Mouse (Mus musculus) cerebellum, postnatal 10 days (tissue): ENCODE results near the gene Btbd9.

Source experiments
- DNase-seq, 2 experiments: peaks; one replicate each; pipeline ENCODE4 v3.0.0; 2021; ENCODE audit warnings: mixed read lengths in 2 of 2

Gene Btbd9

DNA sequence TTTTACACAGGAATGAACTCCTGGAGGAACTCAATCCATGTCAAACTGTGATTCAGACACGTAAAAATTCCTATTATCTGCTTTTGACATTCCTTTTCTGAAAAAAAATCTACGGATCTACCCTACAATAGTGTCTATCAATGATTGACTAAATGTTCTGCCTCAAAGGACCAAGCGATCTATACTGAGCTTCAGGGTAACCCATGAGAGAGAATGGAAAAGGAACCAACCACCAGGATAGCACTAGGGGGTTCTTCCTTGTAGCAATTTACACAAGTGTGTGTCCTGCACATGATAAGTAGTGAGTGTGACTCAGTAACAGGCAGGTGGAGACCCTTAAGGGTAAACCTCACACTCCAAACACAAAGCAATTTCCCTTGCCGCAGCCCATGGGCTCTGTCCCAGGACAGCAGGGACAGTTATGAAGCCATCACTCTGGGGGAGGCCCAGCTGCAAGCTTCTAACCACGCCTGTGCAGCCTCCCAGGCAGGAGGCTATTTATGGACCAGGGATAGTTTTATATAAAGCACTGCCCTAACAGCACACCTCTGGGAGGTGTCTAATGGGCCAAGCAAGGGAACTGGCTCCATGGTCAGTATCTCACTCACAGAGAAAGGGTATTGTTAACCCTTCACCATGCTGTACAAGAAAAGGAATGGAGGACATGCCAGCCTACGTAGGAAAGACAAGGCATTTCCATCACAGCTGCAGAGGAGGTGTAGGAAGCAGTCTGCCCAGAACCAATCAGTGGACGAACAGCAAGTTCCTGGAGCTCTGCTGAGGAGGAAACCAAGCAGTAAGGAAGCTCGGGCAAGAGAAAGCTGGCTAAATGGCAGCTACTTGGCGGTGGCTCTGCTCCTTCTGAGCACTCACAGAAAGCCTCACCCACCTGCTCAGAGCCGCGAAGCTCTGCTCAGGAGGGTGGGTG lies 306.9 kb downstream of the Btbd9 start:
- no peak for DNase-seq

DNA sequence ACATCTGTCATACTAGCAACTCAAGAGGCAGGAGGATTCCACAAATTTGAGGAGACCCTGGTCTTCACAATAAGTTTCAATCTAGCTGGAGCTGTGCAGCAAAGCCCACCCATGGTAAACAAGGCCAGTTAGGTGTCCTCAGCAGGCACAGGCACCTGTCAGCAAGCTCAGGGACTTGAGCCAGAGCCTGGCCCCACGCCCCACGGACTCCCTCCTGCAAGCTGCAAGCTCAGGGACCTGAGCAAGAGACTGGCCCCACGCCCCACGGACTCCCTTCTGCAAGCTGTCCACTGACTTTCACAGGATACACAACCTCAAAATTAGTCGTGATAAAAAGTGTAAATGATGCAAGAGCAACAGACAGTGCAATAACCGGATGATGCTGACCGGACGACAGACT lies 307.8 kb downstream of the Btbd9 start:
- peak in 1 of 2 experiments; percentile 36 for DNase-seq

GRCm38 (mm10) chr17:30267432-30267973 lies 308.8 kb downstream of the Btbd9 start:
- no peak for DNase-seq

DNA sequence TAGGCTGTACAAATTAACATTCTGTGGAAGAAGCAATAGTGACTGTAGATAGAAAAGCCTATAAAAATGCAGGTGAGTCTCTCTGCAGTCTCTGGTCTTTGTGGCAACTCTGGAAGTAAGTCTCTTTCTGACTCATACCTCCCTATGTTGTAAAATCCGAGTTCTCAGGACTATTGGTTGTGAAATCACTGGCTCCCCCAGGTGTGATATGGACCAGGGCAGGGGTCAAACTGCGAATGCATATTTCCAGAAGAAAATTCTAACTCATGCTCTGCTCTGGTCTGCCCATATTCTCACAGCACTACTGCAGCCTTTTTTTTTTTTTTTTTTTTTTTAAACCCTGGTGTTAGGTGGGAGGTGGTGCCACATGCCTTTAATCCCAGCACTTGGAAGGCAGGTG lies 312.8 kb downstream of the Btbd9 start:
- no peak for DNase-seq

GRCm38 (mm10) chr17:30262943-30263342 lies 313.3 kb downstream of the Btbd9 start:
- DNase-seq = no peak

DNA sequence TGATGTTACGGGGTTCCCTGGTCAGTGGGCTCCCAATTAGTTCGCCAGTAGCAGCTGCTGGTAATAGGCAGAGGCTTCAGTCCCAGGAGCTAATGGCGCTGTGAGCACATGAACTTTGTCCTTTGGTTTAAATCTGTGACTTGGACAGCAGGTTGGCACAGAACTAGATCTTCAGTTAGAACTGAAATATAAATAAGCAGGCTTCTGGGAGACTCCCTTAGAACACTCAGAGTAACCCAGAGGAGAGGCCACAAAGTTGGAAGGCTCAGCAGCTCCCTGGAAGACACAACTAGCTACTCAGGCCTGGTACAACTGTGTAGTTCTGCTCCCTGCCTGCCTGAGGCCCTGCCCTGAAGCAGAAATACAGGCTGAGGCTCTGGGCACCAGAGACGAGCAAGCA lies 313.8 kb downstream of the Btbd9 start:
- DNase-seq = no peak

- no peak for DNase-seq
Measured at GRCm38 (mm10) chr17:30261983-30262340, 314.3 kb downstream of the Btbd9 start.

GRCm38 (mm10) chr17:30261307-30261982 lies 314.8 kb downstream of the Btbd9 start:
- no peak for DNase-seq

DNA sequence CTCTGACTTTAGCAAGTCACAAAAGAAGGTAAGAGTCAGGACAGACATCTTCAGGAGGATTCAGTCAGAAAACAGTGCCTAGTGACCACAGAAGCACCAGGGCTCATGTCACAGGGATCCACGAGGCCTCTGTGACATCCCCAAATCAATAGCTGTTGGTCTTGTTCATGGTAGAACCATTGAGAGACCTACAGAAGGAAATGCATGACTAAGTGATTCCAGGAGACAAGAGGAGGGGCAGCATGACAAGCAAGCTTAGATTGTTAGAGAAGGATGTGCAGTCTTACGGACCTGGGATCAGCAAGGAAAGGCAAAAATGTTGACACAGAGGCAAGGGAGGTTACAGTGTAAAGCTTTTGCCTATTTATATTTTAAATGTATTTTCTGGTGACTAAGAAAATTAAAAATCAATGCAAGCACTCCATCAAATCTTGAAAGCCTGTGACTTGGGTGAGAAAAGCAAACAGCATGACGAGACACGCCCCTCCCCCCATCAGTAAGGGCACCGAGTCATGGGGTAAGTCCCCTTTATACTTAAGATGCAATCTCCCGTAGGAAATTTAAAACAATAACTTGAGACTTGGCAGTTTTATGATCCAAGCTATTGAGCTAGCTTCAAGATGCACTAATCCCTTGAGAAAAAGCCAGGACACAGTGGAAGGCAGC lies 315.5 kb downstream of the Btbd9 start:
- no peak for DNase-seq

DNA sequence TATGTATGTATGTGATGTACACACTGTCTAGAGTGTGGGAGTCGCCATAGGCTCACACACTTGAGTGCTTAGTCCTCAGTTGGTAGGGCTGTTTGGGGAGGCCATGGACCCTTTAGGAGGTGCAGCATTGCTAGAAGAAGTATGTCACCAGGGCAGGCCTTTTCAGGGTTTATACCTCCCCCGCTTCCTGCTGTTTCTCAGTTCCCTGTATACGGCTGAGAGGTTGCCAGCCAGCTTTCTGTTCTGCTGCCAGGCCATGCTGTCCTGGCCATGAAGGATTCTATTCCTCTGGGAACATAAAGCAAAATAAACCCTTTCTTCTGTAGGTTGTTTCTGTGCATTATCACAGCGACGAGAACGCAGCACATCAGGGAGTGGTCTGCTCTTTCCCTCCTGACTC lies 316.4 kb downstream of the Btbd9 start:
- peak in 1 of 2 experiments; percentile 34 for DNase-seq

DNA sequence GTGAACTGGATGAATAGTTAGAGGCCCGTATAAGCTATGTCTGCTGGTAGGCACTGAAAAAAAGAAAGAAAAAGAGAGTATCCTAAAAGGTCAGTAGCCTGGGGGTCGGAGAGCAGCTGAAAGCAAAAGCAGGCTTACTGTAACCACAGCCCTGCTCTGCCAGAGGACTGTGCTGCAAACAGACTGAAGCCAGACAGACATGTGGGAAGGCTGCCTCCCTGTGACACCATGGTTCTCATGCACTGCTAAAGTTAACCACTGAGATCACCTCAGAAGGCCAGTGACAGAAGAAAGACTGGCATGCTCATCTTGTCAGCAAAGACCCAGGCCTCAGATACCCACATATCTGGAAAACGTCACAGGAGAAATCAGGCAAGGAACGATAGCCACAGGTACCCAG lies 317.8 kb downstream of the Btbd9 start:
- DNase-seq = no peak

DNA sequence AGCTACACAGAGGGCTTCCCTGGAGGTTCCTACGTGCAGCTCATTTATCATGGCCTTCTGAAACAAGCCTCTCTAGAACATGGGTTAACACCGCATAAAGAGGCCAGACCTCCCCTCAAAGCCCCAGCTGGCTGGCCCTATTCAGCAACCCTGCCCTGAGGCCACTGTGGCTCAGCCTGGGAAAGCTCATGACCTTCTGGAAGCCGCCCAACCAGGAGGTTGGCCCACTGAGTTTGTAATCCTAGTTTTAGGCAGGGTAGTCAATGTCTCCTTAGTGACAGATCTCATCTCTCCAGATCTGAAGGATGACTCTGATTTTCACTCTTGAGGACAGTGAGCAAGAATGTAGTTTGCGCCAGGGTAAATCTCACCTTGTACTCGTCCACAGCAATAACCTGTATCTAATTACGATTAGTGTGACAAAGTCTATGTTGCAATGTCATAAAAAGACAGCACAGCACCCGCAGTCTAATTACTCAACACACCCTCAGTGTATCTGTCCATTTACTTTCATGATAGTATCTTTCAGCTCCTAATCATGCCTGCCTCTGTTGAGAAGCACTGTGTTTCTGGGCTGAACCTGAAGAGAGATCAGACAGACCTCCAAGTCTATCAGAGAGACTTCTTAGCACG lies 320.2 kb downstream of the Btbd9 start:
- DNase-seq = peak in 1 of 2 experiments; percentile 41

DNA sequence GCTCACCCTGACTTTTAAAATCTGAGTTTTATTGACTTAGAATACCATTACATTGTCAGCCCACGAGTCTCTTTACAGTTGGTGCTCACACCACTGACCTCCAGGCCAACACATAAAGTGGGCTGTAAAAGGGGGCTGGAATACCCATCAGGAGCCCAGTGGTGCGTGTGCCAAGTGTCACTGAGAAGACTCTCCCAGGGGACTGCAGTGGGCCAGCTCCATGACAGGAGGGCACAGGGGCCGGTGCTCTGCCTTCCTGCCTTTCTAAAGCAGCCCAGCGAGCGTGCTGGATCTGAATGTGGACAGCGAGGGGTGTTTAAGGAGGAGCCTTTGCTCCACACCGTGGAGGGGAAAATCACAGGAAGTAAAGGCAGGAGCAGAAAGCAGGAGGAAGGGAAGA lies 322.4 kb downstream of the Btbd9 start:
- no peak for DNase-seq

GRCm38 (mm10) chr17:30253028-30253427 lies 323.3 kb downstream of the Btbd9 start:
- no peak for DNase-seq

- DNase-seq = no peak
Measured at GRCm38 (mm10) chr17:30245308-30245706, 331.0 kb downstream of the Btbd9 start.

GRCm38 (mm10) chr17:30244651-30245307 lies 331.5 kb downstream of the Btbd9 start:
- peak in 1 of 2 experiments; percentile 44 for DNase-seq

- DNase-seq = no peak
Measured at GRCm38 (mm10) chr17:30243540-30243939, 332.7 kb downstream of the Btbd9 start.

DNA sequence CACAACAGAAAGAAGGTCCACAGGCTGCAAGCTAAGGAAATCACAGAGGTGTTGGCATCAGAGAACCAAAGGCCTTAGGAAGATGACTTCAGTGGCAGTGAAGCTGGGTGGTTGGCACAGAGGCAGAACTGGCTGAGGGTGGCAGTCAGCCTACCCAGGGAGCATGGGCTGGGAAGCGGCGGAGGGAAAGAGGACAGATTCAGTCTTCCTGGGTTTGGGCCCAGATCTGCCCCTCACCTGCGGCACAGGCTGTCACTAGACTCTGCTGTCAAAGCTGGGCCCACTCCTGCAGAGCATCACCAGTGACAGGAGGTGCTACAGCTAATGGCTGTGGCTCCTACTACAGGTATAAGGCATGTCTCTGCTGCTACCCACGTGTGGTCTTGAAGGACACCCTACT lies 333.6 kb downstream of the Btbd9 start:
- peak; percentile 54 to 60 for DNase-seq

- DNase-seq = peak; percentile 65 to 75
Measured at GRCm38 (mm10) chr17:30241720-30242322, 334.5 kb downstream of the Btbd9 start.

DNA sequence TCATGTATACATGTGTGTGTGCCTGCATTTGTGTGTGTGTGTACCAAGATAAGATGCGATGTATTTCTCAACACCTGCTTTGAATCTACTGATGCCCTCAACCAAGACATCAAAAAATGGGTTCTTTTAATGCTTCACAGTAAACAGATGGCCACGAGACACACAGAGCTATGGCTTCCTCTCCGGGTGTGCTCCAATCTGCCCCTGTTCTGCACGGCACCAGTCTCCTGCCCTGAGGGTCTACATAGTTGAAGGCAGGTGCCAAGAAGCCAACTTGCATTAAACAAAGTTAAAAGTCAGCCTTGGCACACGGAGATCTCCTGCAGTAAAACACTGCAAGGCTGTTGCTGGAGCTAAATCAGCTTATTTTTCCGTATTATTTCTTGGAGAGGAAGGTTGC lies 335.2 kb downstream of the Btbd9 start:
- peak in 1 of 2 experiments; percentile 62 for DNase-seq

- DNase-seq = peak; percentile 59 to 72
Measured at GRCm38 (mm10) chr17:30240659-30241058, 335.6 kb downstream of the Btbd9 start.

DNA sequence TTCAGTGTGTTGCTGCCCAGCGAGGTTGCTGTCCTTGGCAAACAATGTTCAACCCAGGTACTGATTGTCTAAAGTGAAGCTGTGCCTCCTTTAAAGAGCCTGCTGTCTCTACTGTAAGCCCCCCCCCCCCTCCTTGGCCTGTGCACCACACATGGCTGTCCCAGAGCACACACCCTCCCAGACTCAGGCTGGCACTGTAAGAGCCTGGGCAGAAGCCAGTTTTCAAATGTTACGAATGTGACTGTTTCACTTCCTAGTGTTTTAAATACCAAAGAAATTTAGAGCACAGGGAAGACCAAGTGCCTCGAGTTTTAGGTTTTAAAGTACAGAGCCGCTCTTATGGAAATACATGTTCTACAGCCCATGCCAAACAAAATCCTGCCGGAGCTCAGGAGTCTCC lies 336.8 kb downstream of the Btbd9 start:
- peak in 1 of 2 experiments; percentile 65 for DNase-seq
